In genomic region chr14:118137487-118137886, GRCm38 (mm10) we compare ENCODE assay signal across 7 mouse cellular contexts. TPM values are rescaled to one million over a fixed set of nuclear protein-coding genes. Genes with fewer than 3 reads are reported as not detected.
DNase-seq lines count a peak whose midpoint lies in the region; ATAC-seq and TF ChIP-seq lines count a peak whose summit lies in the region.

No protein-coding gene starts in this region.

- ATAC-seq in forebrain, embryonic 15.5 days (replicated peaks), result peak; percentile 23
- peak; percentile 9; the same call in 1 of the 2 replicates for ATAC-seq in liver, embryonic 14.5 days (ENCODE audit: insufficient read depth)
- no peak for ATAC-seq in stomach, embryonic 16.5 days (ENCODE audit: insufficient read depth, low FRiP score)

- 0 out of 2 replicates have a peak, but pooled peaks cover 8% of the 10 kb centered on the region for H3K36me3 ChIP-seq in forebrain, embryonic 15.5 days
- no peaks in the 10 kb centered on the region for H3K36me3 ChIP-seq in liver, embryonic 14.5 days (replicated peaks; ENCODE audit: control insufficient read depth, insufficient read depth, low read depth)
- H3K36me3 ChIP-seq in stomach, embryonic 16.5 days (ENCODE audit: control insufficient read depth, insufficient read depth, low read length), result peaks cover 22% of the 10 kb centered on the region

- peaks cover 9% of the 10 kb centered on the region for H3K4me1 ChIP-seq in lung, adult 2 months (ENCODE audit: control insufficient read depth, insufficient read depth, low read length)
- peaks cover 8% of the 10 kb centered on the region for H3K4me1 ChIP-seq in bone marrow macrophage, adult 2 months (ENCODE audit: control insufficient read depth, insufficient read depth, low read length)
- H3K4me1 ChIP-seq in forebrain, embryonic 15.5 days, result peaks cover 19% of the 10 kb centered on the region
- H3K4me1 ChIP-seq in liver, embryonic 14.5 days (replicated peaks; ENCODE audit: control insufficient read depth in 2 of 2, insufficient read depth in 2 of 2, low read length in 1 of 2), result peaks cover 7 to 14% of the 10 kb centered on the region in 2 experiments
- H3K4me1 ChIP-seq in stomach, embryonic 16.5 days (ENCODE audit: control insufficient read depth, insufficient read depth, low read length), result peaks cover 11% of the 10 kb centered on the region

- no peaks in the 10 kb centered on the region for H3K9me3 ChIP-seq in forebrain, embryonic 15.5 days
- H3K9me3 ChIP-seq in liver, embryonic 14.5 days (ENCODE audit: control insufficient read depth, low read length), result no peaks in the 10 kb centered on the region
- H3K9me3 ChIP-seq in stomach, embryonic 16.5 days (replicated peaks; ENCODE audit: control insufficient read depth, low read length), result no peaks in the 10 kb centered on the region

- H3K4me2 ChIP-seq in forebrain, embryonic 15.5 days (replicated peaks), result peak overlapping the region; percentile 78
- peak overlapping the region; percentile 67 for H3K4me2 ChIP-seq in liver, embryonic 14.5 days (ENCODE audit: low read depth)
- peak overlapping the region; percentile 75 for H3K4me2 ChIP-seq in stomach, embryonic 16.5 days (ENCODE audit: low read depth, low read length)

- under 1% methylated on average over 13 of the region's 13 CpGs for WGBS in lung, adult 2 months
- WGBS in forebrain, embryonic 15.5 days, result under 1% methylated on average over 13 of the region's 13 CpGs
- WGBS in liver, embryonic 14.5 days (ENCODE audit: insufficient replicate concordance), result under 1% methylated on average over 13 of the region's 13 CpGs
- WGBS in stomach, embryonic 16.5 days, result under 1% methylated on average over 13 of the region's 13 CpGs

- H3K27me3 ChIP-seq in forebrain, embryonic 15.5 days, result no peaks in the 10 kb centered on the region
- no peaks in the 10 kb centered on the region; the same call in 1 of the 2 replicates for H3K27me3 ChIP-seq in liver, embryonic 14.5 days (ENCODE audit: control insufficient read depth, insufficient read depth, low read length)
- H3K27me3 ChIP-seq in stomach, embryonic 16.5 days (ENCODE audit: control insufficient read depth, insufficient read depth, low read length), result no peaks in the 10 kb centered on the region

- no peak overlapping the region for H3K27ac ChIP-seq in bone marrow macrophage, adult 2 months (ENCODE audit: insufficient read depth, low read depth, low read length)
- H3K27ac ChIP-seq in forebrain, embryonic 15.5 days (replicated peaks), result peak overlapping the region; percentile 54
- H3K27ac ChIP-seq in liver, embryonic 14.5 days, result no peak overlapping the region
- peak overlapping the region; percentile 56; the same call in 1 of the 2 replicates for H3K27ac ChIP-seq in stomach, embryonic 16.5 days (ENCODE audit: low read length)

- no peak for TF ChIP-seq POLR2A in lung, adult 2 months (IDR thresholded peaks at IDR 0.05; ENCODE audit: borderline replicate concordance, extremely low read depth, low read depth, low read length)
- TF ChIP-seq POLR2A in bone marrow macrophage, adult 2 months (IDR thresholded peaks at IDR 0.05; ENCODE audit: borderline replicate concordance, low read depth, low read length), result no peak

- peak overlapping the region; percentile 90 for H3K9ac ChIP-seq in forebrain, embryonic 15.5 days (replicated peaks)
- peak overlapping the region; percentile 69 for H3K9ac ChIP-seq in liver, embryonic 14.5 days (replicated peaks)
- peak overlapping the region; percentile 89 for H3K9ac ChIP-seq in stomach, embryonic 16.5 days (ENCODE audit: low read length)

- peak overlapping the region; percentile 75 for H3K4me3 ChIP-seq in lung, adult 2 months (replicated peaks; ENCODE audit: extremely low read depth, low read depth, low read length)
- peak overlapping the region; percentile 84 for H3K4me3 ChIP-seq in bone marrow macrophage, adult 2 months (ENCODE audit: insufficient read depth, low read length)
- peak overlapping the region; percentile 89 for H3K4me3 ChIP-seq in forebrain, embryonic 15.5 days
- H3K4me3 ChIP-seq in liver, embryonic 14.5 days (ENCODE audit: insufficient read depth in 1 of 2, low read depth in 2 of 2, low read length in 2 of 2), result peak overlapping the region; percentile 57 to 72
- peak overlapping the region; percentile 78 for H3K4me3 ChIP-seq in stomach, embryonic 16.5 days (replicated peaks; ENCODE audit: low read length)

- TF ChIP-seq CTCF in lung, adult 2 months (IDR thresholded peaks at IDR 0.05; ENCODE audit: insufficient read depth, low read length), result no peak
- no peak for TF ChIP-seq CTCF in bone marrow macrophage, adult 2 months (IDR thresholded peaks at IDR 0.05; ENCODE audit: low read depth, low read length)
- no peak for TF ChIP-seq CTCF in liver, embryonic 14.5 days (IDR thresholded peaks at IDR 0.05; ENCODE audit: low read depth)

- no peak for TF ChIP-seq EP300 in liver, embryonic 14.5 days (IDR thresholded peaks at IDR 0.05; ENCODE audit: low read depth)

- no peak for DNase-seq in lung, adult 2 months
- no peak for DNase-seq in lung, postnatal 25 days (ENCODE audit: low spot score)
- DNase-seq in liver, embryonic 14.5 days (ENCODE audit: low read depth in 3 of 3, low spot score in 3 of 3), result no peak
- DNase-seq in gastrocnemius, postnatal 10 days, result no peak

RNA-seq across cellular contexts. Expression of gene Gpr180, which starts 0.5 kb away (rescaled TPM):
- polyA plus RNA-seq in lung, adult 2 months (2012; rRNA removed), result 25.1 and 26.1 TPM in 2 replicates
- polyA plus RNA-seq in bone marrow macrophage, adult 2 months (2012; ENCODE audit: insufficient read depth, insufficient read length, missing spikeins), result 11.2 and 11.3 TPM in 2 replicates
- polyA plus RNA-seq in forebrain, embryonic 15.5 days (2015; fragmentation: Nextera tagmentation; extraction: Ambion mirVana), result 29.0 and 29.1 TPM in 2 replicates
- 5.8 and 6.1 TPM in 2 replicates for polyA plus RNA-seq in liver, embryonic 14.5 days (2012; rRNA removed)
- polyA plus RNA-seq in liver, embryonic 14.5 days (2014; fragmentation: Nextera tagmentation; extraction: Ambion mirVana), result 9.6 and 9.9 TPM in 2 replicates
- polyA plus RNA-seq in stomach, embryonic 16.5 days (2015; fragmentation: Nextera tagmentation; extraction: Ambion mirVana), result 50.1 and 55.3 TPM in 2 replicates
- 10 to 100 TPM; 33.2 TPM for total RNA-seq in gastrocnemius, postnatal 10 days (2021)

RNA-seq across cellular contexts. Expression of gene Tgds, which starts 4.9 kb away (rescaled TPM):
- polyA plus RNA-seq in lung, adult 2 months (2012; rRNA removed), result 5.2 and 5.8 TPM in 2 replicates
- polyA plus RNA-seq in bone marrow macrophage, adult 2 months (2012; ENCODE audit: insufficient read depth, insufficient read length, missing spikeins), result 10.6 and 12.7 TPM in 2 replicates
- 21.4 and 23.4 TPM in 2 replicates for polyA plus RNA-seq in forebrain, embryonic 15.5 days (2015; fragmentation: Nextera tagmentation; extraction: Ambion mirVana)
- polyA plus RNA-seq in liver, embryonic 14.5 days (2012; rRNA removed), result 7.3 and 9.9 TPM in 2 replicates
- polyA plus RNA-seq in liver, embryonic 14.5 days (2014; fragmentation: Nextera tagmentation; extraction: Ambion mirVana), result 14.2 and 15.8 TPM in 2 replicates
- 33.0 and 34.3 TPM in 2 replicates for polyA plus RNA-seq in stomach, embryonic 16.5 days (2015; fragmentation: Nextera tagmentation; extraction: Ambion mirVana)
- total RNA-seq in gastrocnemius, postnatal 10 days (2021), result 10 to 100 TPM in 1 of 2 experiments, 1 to 10 TPM in 1; 9.7 to 12.6 TPM

Comparison
In these comparisons a context has a peak if more than half of its experiments do, and no peak if none do; other contexts are left out.
1. H3K27ac ChIP-seq: peak in forebrain, embryonic 15.5 days (single experiment) and stomach, embryonic 16.5 days (single experiment); none in bone marrow macrophage, adult 2 months (single experiment) and liver, embryonic 14.5 days (single experiment).
2. Peak in every context shown above with its lines, with median percentiles within 50 percentile points of each other: H3K4me3 ChIP-seq, H3K4me2 ChIP-seq and H3K9ac ChIP-seq.